Mouse (Mus musculus) lung, postnatal 25 days (tissue): ENCODE data around the gene 4930558C23Rik.
"Not testable (repeated sequence)": the region's sequence is repeated elsewhere in the genome, so short reads cannot be mapped to it uniquely, and the experiment has no call there.

Experiments used
- DNase-seq: peaks from one replicate; pipeline ENCODE4 v3.0.0; 2022; ENCODE audit warnings: low spot score

4930558C23Rik gene

GRCm38 (mm10) chr3:95402741-95403140, at the start of gene 4930558C23Rik:
4930558C23Rik (minus strand) TSS chr3:95402841.
- no peak for DNase-seq

DNA sequence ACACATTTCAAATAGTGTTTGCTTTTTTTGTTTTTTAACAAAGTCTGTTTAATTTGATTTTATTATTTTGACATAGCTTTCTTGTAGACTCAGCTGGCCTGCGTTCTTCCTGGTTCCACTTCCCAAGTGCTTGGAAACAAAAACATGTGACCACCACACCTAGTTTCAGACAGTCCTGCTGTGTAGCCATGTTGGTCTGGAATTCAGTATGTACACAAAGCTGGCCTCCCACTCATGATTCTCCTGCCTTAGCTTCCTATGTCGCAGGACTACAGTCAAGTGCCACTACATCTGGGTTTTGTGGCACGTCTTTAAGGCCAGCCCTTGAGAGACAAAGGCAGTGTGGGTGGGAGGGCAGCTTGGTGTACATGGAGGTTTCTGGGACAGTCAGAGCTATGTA, 48.3 kb upstream of the 4930558C23Rik start:
- peak; percentile 34 for DNase-seq

DNA sequence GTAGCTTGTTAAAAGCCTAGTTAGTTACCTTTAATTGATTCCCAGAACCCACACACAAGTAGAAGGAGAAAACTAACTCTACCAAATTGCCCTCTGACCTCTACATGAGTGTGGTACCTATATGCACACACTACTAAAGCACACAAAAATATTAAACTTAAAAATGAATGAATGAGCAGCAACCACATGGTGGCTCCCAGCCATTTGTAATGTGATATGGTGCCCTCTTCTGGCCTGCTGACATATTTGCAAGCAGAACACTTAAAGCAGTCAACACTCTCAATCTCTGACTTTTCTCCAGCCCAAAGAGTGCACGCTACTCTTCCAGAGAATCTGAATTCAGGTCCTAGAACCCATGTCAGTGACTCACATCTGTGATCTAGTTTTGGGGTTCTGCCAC, 47.8 kb upstream of the 4930558C23Rik start:
- DNase-seq = peak; percentile 59

- no peak for DNase-seq
These were observed 42.7 kb upstream of the 4930558C23Rik start for GRCm38 (mm10) chr3:95445311-95445710.

GRCm38 (mm10) chr3:95442406-95443117, 39.9 kb upstream of the 4930558C23Rik start:
- no peak for DNase-seq

- no peak for DNase-seq
These were observed 37.0 kb upstream of the 4930558C23Rik start for GRCm38 (mm10) chr3:95439670-95440069.

- DNase-seq = not testable (repeated sequence)
These were observed 36.0 kb upstream of the 4930558C23Rik start for GRCm38 (mm10) chr3:95438636-95439035.

DNA sequence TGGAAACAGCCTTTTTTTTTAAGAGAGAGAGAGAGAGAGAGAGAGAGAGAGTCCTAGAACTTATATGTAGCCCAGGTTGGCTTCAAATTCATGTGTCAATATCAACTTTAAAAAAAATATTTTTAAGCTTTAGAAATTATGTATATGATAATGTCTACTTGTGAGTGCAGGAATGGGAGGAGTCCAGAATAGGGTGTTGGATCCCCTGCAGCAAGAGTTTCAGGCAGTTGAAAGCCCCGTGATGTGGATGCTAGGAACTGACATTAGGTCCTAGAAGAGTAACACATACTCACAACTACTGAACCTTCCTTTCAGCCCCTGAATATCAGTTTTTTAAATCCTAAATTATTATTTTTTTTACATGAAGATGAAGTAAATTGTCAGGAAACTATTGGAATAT, 32.9 kb upstream of the 4930558C23Rik start:
- DNase-seq = no peak

DNA sequence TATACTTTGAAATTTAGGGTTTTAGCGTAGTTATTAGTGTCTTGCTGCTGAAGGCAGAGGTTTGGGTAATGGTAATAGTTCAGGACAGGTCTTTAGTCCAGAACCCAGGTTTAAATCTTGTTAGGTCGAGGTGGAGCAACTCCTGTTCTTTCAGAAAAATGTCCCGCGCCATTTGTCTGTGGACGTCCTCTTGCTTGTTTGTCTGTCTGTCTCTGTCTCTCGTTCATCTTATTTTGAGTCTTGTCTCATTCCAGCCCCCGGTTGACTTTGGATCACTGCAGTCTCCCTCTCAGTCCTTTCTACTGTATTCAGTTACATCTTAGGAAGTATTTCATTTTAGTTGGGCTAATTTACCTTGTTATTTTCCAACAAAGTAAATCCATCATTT, 32.3 kb upstream of the 4930558C23Rik start:
- DNase-seq = no peak

GRCm38 (mm10) chr3:95434136-95434982, 31.7 kb upstream of the 4930558C23Rik start, which contains the start of gene Arnt:
Arnt (plus strand) TSS chr3:95434388.
- DNase-seq = peak; percentile 97

- DNase-seq = no peak
These were observed 30.8 kb upstream of the 4930558C23Rik start for GRCm38 (mm10) chr3:95433301-95433915.

DNA sequence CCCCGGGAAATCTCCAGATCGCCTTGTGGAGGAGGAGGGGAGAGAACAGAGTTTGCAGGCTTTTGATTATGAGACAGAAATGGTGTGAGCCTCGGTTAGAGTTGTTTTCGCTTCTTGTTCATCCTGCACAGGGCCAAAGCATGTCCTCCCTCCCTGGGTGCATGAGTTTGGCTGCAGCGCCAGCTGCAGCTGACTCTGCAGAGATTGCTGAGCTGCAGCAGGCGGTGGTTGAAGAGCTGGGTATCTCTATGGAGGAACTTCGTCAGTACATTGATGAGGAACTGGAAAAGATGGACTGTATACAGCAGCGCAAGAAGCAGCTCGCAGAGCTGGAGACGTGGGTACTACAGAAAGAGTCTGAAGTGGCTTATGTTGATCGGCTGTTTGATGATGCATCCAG, 25.8 kb upstream of the 4930558C23Rik start:
- not testable (repeated sequence) for DNase-seq

- not testable (repeated sequence) for DNase-seq
These were observed 25.2 kb upstream of the 4930558C23Rik start for GRCm38 (mm10) chr3:95427891-95428238.

GRCm38 (mm10) chr3:95427117-95427890, 24.7 kb upstream of the 4930558C23Rik start:
- not testable (repeated sequence) for DNase-seq

DNA sequence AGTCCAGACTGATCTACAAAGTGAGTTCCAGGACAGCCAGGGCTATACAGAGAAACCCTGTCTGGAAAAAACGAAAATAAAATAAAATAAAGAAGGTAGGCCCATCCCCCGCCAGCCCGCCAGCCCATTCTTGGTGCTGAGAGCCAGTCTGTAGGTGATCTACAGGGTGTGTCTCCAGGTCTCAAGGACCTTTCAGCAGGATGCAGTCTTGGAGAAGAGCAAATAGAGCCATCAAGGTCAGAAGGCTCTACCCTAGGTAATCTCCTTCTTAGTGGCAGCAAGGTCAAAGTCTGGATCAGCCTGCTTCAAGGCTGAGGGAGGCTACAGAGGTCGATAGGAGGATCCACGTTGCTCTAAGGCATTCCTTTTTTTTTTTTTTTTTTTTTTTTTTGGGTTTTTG, 23.8 kb upstream of the 4930558C23Rik start:
- DNase-seq = not testable (repeated sequence)

GRCm38 (mm10) chr3:95417866-95418265, 15.2 kb upstream of the 4930558C23Rik start:
- DNase-seq = no peak

DNA sequence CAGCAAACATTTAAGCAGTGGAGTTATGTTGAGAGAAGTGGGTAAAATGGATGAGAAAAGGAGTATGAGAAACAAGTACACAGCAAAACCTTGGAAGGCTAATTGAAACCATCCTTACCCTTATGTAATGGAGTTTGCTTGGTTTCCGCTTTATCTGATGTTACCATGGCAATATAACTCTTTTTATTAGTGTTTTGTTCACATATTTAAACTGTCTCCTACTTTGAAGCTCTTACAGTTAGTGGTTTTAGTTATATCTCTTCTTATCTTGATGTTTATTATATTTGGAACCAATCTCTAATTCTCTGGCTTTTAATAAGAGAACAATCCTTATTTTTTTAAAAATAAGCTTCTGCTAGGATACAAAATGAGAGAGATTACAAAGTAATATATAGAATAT, 9.6 kb upstream of the 4930558C23Rik start:
- DNase-seq = no peak

GRCm38 (mm10) chr3:95408852-95409251, 6.2 kb upstream of the 4930558C23Rik start:
- no peak for DNase-seq

DNA sequence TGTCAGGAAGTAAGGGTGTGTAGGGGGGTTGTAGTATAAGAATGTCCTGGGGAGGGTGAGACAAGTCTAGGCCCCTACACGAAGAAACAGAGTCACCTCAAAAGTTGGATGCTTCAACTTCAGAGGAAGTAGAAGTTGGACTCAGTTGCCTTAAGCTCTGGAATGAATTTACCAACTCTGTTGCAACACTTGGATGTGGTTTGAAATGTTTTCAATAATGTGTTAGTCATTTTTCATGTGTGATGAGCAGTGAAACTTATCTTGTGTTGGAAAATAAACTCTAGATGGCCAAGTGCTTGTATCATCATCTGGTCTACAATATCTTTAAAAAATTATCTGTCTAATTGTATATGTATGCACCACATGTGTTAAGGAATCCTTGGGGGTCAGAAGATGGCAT, 5.1 kb upstream of the 4930558C23Rik start:
- no peak for DNase-seq

- DNase-seq = peak; percentile 39
These were observed 8.3 kb downstream of the 4930558C23Rik start for GRCm38 (mm10) chr3:95394385-95394784.

- no peak for DNase-seq
These were observed 17.1 kb downstream of the 4930558C23Rik start for GRCm38 (mm10) chr3:95385401-95386075.
